Mouse (Mus musculus) thymus, postnatal 14 days (tissue): ENCODE measurements at regions not wholly inside any gene's neighbourhood (a gene's known extent, or its start where the extent isn't known, plus 50 kb on each side); places are given as distances from the start of the nearest gene placed in this dataset.
A peak's percentile ranks its signal among the peaks of the same experiment; 100 is the strongest.

ENCODE experiments used
- DNase-seq: peaks from one replicate; pipeline ENCODE4 v3.0.0; 2021

DNA sequence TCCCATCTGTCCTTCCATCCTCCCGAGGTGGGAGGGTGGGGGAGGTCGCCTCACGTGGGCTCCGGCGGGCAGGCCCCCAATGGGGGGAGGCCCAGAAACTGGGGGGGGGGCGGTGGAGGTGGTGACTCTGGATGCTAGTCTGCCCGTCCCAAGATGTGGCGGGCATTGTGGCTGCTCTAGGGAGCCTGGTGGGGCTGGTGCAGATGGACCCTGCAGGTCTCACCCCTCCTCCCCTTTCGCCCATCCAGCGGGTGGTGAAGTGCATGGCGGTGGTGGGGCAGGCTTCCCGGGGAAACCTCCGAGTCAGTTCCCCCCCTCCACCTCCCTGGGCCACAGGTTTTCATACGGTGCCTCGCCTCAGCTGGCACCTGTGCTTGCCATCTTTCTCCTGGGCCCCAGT lies 88.6 kb downstream of the Inhba start:
- DNase-seq, result no peak

- no peak for DNase-seq
These were observed 103.2 kb downstream of the Inhba start for GRCm38 (mm10) chr13:16114837-16115236.

- no peak for DNase-seq
These were observed 135.0 kb downstream of the Inhba start for GRCm38 (mm10) chr13:16146686-16147085.

GRCm38 (mm10) chr13:16154926-16155325 lies 143.3 kb downstream of the Inhba start:
- DNase-seq, result no peak

GRCm38 (mm10) chr13:16165204-16165894 lies 153.7 kb downstream of the Inhba start:
- no peak for DNase-seq

DNA sequence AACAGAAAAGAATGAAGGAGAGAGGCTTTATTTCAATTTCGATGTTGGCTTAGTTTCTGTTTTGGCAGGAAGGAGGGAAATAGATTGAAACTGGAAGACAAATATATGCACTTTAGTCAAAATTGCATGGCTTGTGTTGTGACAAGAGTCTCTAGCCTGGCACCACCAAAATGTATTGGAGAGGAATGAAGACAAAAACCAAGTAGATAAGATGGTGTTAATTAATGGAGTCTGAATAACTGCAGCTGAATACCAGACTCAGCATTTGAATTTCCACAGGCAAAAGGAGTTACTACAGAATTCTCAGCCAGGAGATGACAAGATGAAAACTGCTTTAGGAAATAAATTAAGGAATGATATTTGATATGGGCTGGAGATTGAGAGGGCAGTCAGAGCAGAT lies 185.0 kb downstream of the Inhba start:
- no peak for DNase-seq

- DNase-seq, result no peak
These were observed 188.4 kb downstream of the Inhba start for GRCm38 (mm10) chr13:16200046-16200445.

DNA sequence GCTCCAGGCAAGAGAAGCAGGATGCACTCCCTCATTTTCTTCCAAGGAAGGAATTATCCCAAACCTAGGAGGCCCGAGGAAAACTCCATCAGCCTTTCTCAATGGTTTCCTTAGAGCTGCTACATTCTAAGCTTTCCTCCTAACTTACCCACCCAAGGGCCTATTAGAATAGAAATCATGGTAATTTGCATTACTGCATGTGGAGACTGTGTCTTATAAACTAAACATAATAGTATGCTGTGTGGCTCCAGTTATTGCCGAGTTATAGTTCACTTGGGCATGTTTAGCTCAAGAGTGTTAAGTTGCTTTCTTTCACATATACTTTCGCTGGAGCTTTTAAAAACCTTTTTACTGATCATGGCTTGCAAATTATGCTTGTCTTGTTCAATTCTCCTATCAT lies 191.5 kb downstream of the Inhba start:
- DNase-seq, result no peak

GRCm38 (mm10) chr13:16204097-16204496 lies 192.4 kb downstream of the Inhba start:
- no peak for DNase-seq

DNA sequence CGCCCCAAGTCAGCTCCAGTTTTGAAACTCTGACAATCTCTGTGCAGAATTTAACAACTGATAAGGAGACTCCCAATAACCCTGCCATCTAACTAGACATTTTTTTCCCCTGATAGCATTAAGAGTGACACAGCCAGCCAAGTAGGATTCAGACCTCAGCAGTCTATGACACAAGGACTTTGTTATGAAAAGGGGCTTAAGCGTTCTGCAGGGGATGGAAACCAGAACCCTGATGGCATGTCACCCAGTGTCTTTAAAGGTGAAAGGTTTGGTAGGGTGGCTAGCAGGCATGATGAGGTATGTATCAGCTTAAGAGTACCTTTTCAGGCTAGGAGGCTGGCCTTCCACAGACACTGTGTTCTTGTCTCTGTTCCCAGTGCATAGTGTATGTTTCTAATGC lies 199.8 kb downstream of the Inhba start:
- DNase-seq, result no peak

- no peak for DNase-seq
These were observed 208.2 kb downstream of the Inhba start for GRCm38 (mm10) chr13:16219877-16220276.

- no peak for DNase-seq
These were observed 211.4 kb downstream of the Inhba start for GRCm38 (mm10) chr13:16222942-16223600.

DNA sequence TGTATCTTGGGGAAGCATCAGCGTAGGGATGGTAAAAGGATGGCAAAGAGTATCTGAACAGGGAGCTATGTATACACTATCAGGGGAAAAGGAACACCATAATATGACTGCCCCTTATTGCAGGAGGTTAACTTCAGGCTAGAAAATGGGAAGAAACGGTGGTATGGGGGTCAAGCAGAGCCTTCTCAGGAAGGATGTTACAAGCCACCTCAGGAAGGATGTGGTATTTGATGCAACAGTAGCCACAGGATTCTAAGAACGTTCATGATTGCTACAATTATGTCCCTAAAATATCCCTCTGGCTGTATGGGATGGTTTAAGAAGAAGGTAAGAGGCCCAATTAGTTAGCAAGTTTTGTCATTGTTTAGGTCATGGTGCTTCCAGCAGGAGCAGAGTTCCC lies 249.5 kb downstream of the Inhba start:
- no peak for DNase-seq

- DNase-seq, result no peak
These were observed 268.3 kb downstream of the Inhba start for GRCm38 (mm10) chr13:16279974-16280373.

DNA sequence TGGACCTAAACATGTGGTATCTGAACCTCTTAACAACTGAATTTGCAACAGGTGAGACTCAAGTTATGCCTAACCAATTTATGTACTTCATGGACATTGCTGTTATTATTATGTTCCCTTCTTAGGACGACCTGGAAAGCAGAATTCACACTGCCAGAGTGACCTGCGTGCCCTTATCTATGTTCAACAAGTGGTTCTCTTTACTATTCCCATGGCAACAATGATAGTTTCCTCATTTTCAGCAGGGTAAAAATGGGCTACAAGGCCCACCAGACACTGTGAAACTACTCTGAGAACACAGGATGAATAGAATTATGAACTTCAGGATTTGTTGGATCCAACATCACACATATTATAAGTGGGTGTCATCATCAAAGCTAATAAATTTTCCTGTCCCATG lies 269.1 kb downstream of the Inhba start:
- DNase-seq, result no peak

GRCm38 (mm10) chr13:16281777-16282176 lies 270.1 kb downstream of the Inhba start:
- DNase-seq, result no peak

- no peak for DNase-seq
These were observed 270.6 kb downstream of the Inhba start for GRCm38 (mm10) chr13:16282230-16282629.

GRCm38 (mm10) chr13:16283336-16283735 lies 271.7 kb downstream of the Inhba start:
- no peak for DNase-seq

DNA sequence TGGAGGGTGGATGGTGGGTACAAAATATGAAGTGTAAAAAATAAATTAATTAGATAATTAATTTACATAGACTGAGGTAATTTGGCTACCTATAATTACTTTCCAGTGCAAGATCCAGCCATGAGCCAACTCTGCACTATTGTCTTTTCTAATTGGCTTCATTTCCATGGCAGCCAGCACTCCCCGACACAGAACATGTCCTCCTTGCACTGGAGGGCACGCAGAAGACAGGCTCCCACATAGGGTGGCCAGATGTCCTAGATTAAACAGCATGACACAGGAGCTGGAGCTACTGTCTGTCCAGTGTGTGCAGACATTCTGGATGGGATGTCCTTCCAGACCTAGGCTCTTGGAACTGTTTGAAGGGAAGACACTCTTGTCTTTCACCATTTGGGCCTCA lies 278.0 kb downstream of the Inhba start:
- no peak for DNase-seq

DNA sequence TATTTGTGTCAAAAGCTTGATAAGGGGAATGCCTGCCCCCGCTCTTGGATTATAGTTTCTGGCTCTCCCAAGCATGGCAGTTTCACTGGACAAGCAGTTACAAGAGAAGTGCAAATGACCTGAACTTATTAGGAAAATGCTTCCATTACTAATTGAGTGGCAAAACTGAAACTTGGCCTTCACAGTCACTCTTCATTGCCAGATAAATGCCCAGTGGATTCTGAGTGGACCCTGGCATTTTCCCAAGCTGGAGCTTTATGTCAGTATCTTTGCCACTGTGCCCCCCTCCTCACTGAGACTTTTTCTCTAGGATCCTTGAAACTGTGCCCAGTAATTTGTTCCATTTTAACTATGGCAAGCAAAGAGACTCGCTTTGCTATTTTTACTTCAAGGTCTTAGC lies 279.1 kb downstream of the Inhba start:
- DNase-seq, result no peak

DNA sequence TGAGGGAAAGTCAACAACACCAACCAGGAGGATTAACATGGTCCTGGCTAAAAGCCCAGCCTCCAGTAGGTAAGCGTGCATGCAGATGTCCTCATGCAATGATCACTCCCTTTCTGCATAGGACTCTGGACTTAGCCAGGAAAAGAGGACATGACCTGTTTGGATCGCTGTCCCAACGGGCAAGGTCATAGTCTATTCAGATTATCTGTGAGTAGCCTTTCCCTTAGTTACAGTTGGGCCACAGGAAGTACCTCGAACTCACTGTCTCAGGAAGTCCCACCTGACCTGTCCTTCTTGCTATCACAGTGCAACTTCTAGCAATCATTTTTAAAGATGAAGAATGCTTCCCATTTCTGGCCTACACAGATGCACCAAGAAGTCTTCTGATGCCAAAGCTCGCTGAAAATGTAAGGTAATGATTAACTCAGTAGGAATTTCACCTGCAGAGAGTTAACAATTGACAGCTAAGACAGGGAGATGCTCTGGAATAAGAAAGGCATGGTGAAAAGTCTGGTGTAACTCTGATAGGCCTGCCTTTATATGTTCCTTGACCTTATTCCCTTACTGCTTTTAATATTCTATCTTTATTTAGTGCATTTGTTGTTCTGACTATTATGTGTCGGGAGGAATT lies 280.1 kb downstream of the Inhba start:
- DNase-seq, result no peak

DNA sequence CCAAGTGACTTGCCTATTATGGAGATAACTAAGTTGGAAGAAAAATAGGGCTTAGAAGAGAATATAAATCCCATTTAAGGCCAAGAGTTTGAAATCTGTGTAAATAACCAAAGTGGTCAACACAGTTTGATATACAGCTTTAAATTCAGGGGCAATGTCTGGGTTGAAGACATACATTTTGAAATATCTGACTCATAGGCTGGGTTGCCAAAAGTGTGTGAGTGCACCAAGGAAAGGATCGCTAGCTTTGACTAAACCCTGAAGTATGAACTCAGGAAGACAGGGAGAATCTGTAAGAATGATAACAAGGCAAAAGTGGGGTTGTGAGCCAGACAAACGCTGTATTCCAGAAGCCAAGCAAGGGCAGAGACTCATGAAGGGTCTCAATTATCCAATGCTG lies 288.1 kb downstream of the Inhba start:
- no peak for DNase-seq

DNA sequence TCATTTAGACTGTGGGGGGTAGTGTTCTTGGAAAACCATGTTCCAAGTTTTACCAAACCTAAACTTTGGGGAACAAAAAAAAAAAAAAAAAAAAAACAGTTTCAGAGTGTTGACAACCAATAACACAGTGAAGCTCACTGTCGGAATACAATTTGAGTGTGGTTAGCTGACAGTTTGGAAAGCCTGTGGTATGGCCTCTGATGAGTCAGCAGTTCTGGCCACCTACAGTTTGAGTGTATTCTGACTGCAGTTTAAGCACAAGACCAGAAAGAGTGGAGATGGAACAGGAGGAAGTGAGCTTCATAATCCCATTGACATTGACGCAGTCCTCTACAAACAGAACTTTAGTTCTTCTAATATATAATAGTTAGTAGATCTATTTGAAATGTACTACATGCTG lies 303.0 kb downstream of the Inhba start:
- DNase-seq, result peak; percentile 3

GRCm38 (mm10) chr13:16315689-16316088 lies 304.0 kb downstream of the Inhba start:
- DNase-seq, result no peak
